Mouse (Mus musculus) CH12.LX (cell line): Measurements from ENCODE around the gene Col25a1. TPM values are rescaled to one million over a fixed set of nuclear protein-coding genes. Genes with fewer than 3 reads are reported as not detected.

ENCODE experiments used
- DNase-seq: peaks from one replicate; pipeline ENCODE4 v3.0.0-alpha.2; 2013; ENCODE audit errors: extremely low read depth
- H3K27ac ChIP-seq: 2 replicates; pipeline ENCODE4 v1.5.1; 2012; ENCODE audit warnings: low read depth, mild to moderate bottlenecking, control low read depth, moderate library complexity; ENCODE audit not compliant: insufficient read depth
- H3K27me3 ChIP-seq: replicated peaks from 2 replicates; pipeline ENCODE3; 2012; ENCODE audit warnings: inconsistent platforms
- H3K36me3 ChIP-seq, 2 experiments: replicated peaks in 1 of 2; 2 replicates each; pipeline versions ENCODE3 to v1.6.1; 2012; ENCODE audit warnings: inconsistent platforms in 1 of 2, low read length in 1 of 2, mild to moderate bottlenecking in 1 of 2, mixed read lengths in 1 of 2, moderate library complexity in 1 of 2; ENCODE audit not compliant: control insufficient read depth in 1 of 2, insufficient read depth in 1 of 2
- H3K4me1 ChIP-seq, 2 experiments: 2 replicates each; pipeline ENCODE4 v1.6.1; 2012; ENCODE audit warnings: inconsistent platforms in 1 of 2, moderate library complexity in 1 of 2; ENCODE audit not compliant: insufficient read depth in 2 of 2, control insufficient read depth in 1 of 2
- H3K4me2 ChIP-seq: 2 replicates; pipeline ENCODE4 v1.6.1; 2012; ENCODE audit warnings: low read depth, mild to moderate bottlenecking, control low read depth; ENCODE audit not compliant: poor library complexity, insufficient read depth, severe bottlenecking
- H3K4me3 ChIP-seq, 3 experiments: fragments of 150-350 bp in 1 of 3; sonication (generic) in 1 of 3; replicated peaks in 1 of 3; 2 replicates each; pipeline versions ENCODE3 to v1.5.1; 2011 to 2012; ENCODE audit warnings: low read depth in 2 of 3, low read length in 2 of 3, mild to moderate bottlenecking in 2 of 3, moderate library complexity in 2 of 3, control low read depth in 1 of 3, improper control_type of control experiment in 1 of 3, inconsistent platforms in 1 of 3, mixed read lengths in 1 of 3; ENCODE audit not compliant: poor library complexity in 1 of 3
- H3K79me2 ChIP-seq: replicated peaks from 2 replicates; pipeline ENCODE4 v1.6.1; 2012; ENCODE audit warnings: mild to moderate bottlenecking, moderate library complexity; ENCODE audit not compliant: control insufficient read depth, poor library complexity, insufficient read depth, severe bottlenecking; ENCODE audit errors: extremely low read depth
- H3K9ac ChIP-seq: 2 replicates; pipeline ENCODE4 v1.6.1; 2012; ENCODE audit warnings: low read depth, mild to moderate bottlenecking, control low read depth, moderate library complexity; ENCODE audit not compliant: insufficient read depth
- H3K9me3 ChIP-seq: replicated peaks from 2 replicates; pipeline ENCODE3; 2012; ENCODE audit warnings: low read length, inconsistent platforms, mixed read lengths
- BHLHE40 ChIP-seq: IDR thresholded peaks from 2 replicates; pipeline ENCODE4 v1.6.1; 2011; ENCODE audit warnings: mild to moderate bottlenecking, low read depth, low read length, improper control_type of control experiment
- CHD1 ChIP-seq: IDR thresholded peaks from 2 replicates; pipeline ENCODE4 v1.6.1; 2012; ENCODE audit warnings: low read depth, low read length, improper control_type of control experiment, inconsistent platforms
- CHD2 ChIP-seq: IDR thresholded peaks from 2 replicates; pipeline ENCODE4 v1.6.1; 2011; ENCODE audit warnings: low read length, improper control_type of control experiment
- CTCF ChIP-seq, 2 experiments: IDR thresholded peaks in 1 of 2; conservative IDR thresholded peaks in 1 of 2; 2 replicates each; pipeline ENCODE4 v1.5.1; 2011 to 2012; ENCODE audit warnings: low read depth in 2 of 2, low read length in 2 of 2, improper control_type of control experiment in 1 of 2, inconsistent platforms in 1 of 2, mild to moderate bottlenecking in 1 of 2, moderate library complexity in 1 of 2
- E2F4 ChIP-seq: IDR thresholded peaks from 2 replicates; pipeline ENCODE4 v1.6.1; 2011; ENCODE audit warnings: low read depth, low read length, improper control_type of control experiment; ENCODE audit not compliant: insufficient replicate concordance
- ELF1 ChIP-seq: IDR thresholded peaks from 2 replicates; pipeline ENCODE4 v1.6.1; 2014; ENCODE audit warnings: low read depth, mild to moderate bottlenecking, inconsistent platforms, low read length, improper control_type of control experiment
- EP300 ChIP-seq: IDR thresholded peaks from 2 replicates; pipeline ENCODE4 v1.6.1; 2011; ENCODE audit warnings: low read length, improper control_type of control experiment
- ETS1 ChIP-seq: conservative IDR thresholded peaks from 2 replicates; pipeline ENCODE4 v1.6.1; 2012; ENCODE audit warnings: low read depth, mild to moderate bottlenecking, inconsistent platforms, low read length, improper control_type of control experiment, moderate library complexity
- IRF4 ChIP-seq: IDR thresholded peaks from 2 replicates; pipeline ENCODE4 v1.6.1; 2014; ENCODE audit warnings: low read depth, mild to moderate bottlenecking, inconsistent platforms, low read length, improper control_type of control experiment
- JUN ChIP-seq: IDR thresholded peaks from 2 replicates; pipeline ENCODE4 v1.6.1; 2011; ENCODE audit warnings: low read depth, mild to moderate bottlenecking, low read length, improper control_type of control experiment, moderate library complexity; ENCODE audit not compliant: insufficient read depth
- JUND ChIP-seq: conservative IDR thresholded peaks from 2 replicates; pipeline ENCODE4 v1.6.1; 2011; ENCODE audit warnings: low read depth, low read length, improper control_type of control experiment
- KAT2A ChIP-seq: IDR thresholded peaks from 2 replicates; pipeline ENCODE4 v1.6.1; 2012; ENCODE audit warnings: low read length, improper control_type of control experiment, inconsistent platforms; ENCODE audit not compliant: insufficient replicate concordance
- MAFK ChIP-seq: IDR thresholded peaks from 2 replicates; pipeline ENCODE4 v1.6.1; 2011; ENCODE audit warnings: low read length, improper control_type of control experiment; ENCODE audit not compliant: insufficient replicate concordance
- MAX ChIP-seq: IDR thresholded peaks from 2 replicates; pipeline ENCODE4 v1.6.1; 2011; ENCODE audit warnings: low read length, improper control_type of control experiment
- MEF2A ChIP-seq: IDR thresholded peaks from 2 replicates; pipeline ENCODE4 v1.6.1; 2014; ENCODE audit warnings: low read depth, mild to moderate bottlenecking, inconsistent platforms, low read length, improper control_type of control experiment, borderline replicate concordance
- MXI1 ChIP-seq: IDR thresholded peaks from 2 replicates; pipeline ENCODE4 v1.6.1; 2011; ENCODE audit warnings: mild to moderate bottlenecking, low read depth, low read length, improper control_type of control experiment
- MYC ChIP-seq: IDR thresholded peaks from 2 replicates; pipeline ENCODE4 v1.6.1; 2011; ENCODE audit warnings: low read depth, mild to moderate bottlenecking, improper control_type of control experiment, low read length
- NELFE ChIP-seq: IDR thresholded peaks from 2 replicates; pipeline ENCODE4 v1.6.1; 2011; ENCODE audit warnings: low read depth, low read length, improper control_type of control experiment
- NRF1 ChIP-seq: IDR thresholded peaks from 2 replicates; pipeline ENCODE4 v1.6.1; 2014; ENCODE audit warnings: low read depth, mild to moderate bottlenecking, inconsistent platforms, low read length, improper control_type of control experiment, moderate library complexity
- RCOR1 ChIP-seq: conservative IDR thresholded peaks from 2 replicates; pipeline ENCODE4 v1.6.1; 2012; ENCODE audit warnings: low read depth, mild to moderate bottlenecking, inconsistent platforms, low read length, improper control_type of control experiment
- SMC3 ChIP-seq: IDR thresholded peaks from 2 replicates; pipeline ENCODE4 v1.6.1; 2011; ENCODE audit warnings: low read depth, low read length, improper control_type of control experiment
- TCF12 ChIP-seq: IDR thresholded peaks from 2 replicates; pipeline ENCODE4 v1.6.1; 2014; ENCODE audit warnings: low read depth, mild to moderate bottlenecking, inconsistent platforms, low read length, improper control_type of control experiment
- USF1 ChIP-seq: IDR thresholded peaks from 2 replicates; pipeline ENCODE4 v1.6.1; 2014; ENCODE audit warnings: low read depth, mild to moderate bottlenecking, inconsistent platforms, low read length, improper control_type of control experiment
- ZKSCAN1 ChIP-seq: IDR thresholded peaks from 2 replicates; pipeline ENCODE4 v1.6.1; 2012; ENCODE audit warnings: low read depth, inconsistent platforms, low read length, improper control_type of control experiment, borderline replicate concordance
- ZMIZ1 ChIP-seq: IDR thresholded peaks from 2 replicates; pipeline ENCODE4 v1.6.1; 2012; ENCODE audit warnings: low read depth, mild to moderate bottlenecking, inconsistent platforms, low read length, improper control_type of control experiment
- ZNF384 ChIP-seq: IDR thresholded peaks from 2 replicates; pipeline ENCODE4 v1.6.1; 2012; ENCODE audit warnings: low read depth, low read length, improper control_type of control experiment, inconsistent platforms
- dilution Hi-C: fragments of 300-500 bp; cut with MboI; formaldehyde crosslinking; loops from 2 replicates; pipeline ENCODE4 v1.14.3; 2020; ENCODE audit warnings: low sequenced_read_pairs; ENCODE audit not compliant: extremely low pct_unique_long_range_greater_than_20kb, extremely low pct_ligation_motif_present
- in situ Hi-C: fragments of 300-500 bp; cut with MboI; formaldehyde crosslinking; loops from 3 replicates; pipeline ENCODE4 v1.14.3; 2019; ENCODE audit warnings: low sequenced_read_pairs, low pct_ligation_motif_present, low pct_unique_long_range_greater_than_20kb, mixed read lengths
- polyA plus RNA-seq: library from polyadenylated mRNA; unstranded; fragments of >175 nt; gene quantifications from 2 replicates; pipeline ENCODE4 v1.2.1, GENCODE M21; 2012; ENCODE audit warnings: low read depth; ENCODE audit not compliant: insufficient read length
- total RNA-seq, 2 experiments: library from RNA; depleted of rRNA; stranded (reverse); fragments of 300-350 nt in 1 of 2; fragments of >200 nt in 1 of 2; gene quantifications; 2 replicates each; pipeline ENCODE4 v1.2.3; 2012 to 2014

Gene Col25a1
- total and polyA plus RNA-seq, 3 experiments: not detected

DNA sequence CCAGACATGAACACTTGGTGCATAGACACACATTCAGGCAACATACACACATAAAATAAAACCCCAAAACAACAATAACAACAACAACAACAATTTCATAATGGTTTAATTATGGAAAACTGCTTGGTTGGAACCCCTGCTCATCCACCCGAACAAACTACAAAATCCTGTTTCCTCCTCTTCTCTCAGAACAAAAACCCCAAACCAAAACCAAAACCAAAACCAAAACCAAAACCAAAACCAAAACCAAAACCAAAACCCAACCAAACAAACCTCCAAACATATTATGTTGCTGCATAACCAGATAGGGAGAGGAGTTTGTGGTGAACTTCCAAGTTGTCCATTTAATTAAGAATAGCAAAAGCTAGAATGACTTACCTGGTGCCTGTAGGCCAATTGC lies 17.9 kb downstream of the Col25a1 start:
- no peak overlapping the region for H3K9ac ChIP-seq
- H3K4me1 ChIP-seq: peaks cover 7 to 37% of the 10 kb centered on the region in 2 experiments
- no peaks in the 10 kb centered on the region for H3K79me2 ChIP-seq
- no peaks in the 10 kb centered on the region for H3K9me3 ChIP-seq
- no peak overlapping the region for H3K27ac ChIP-seq
- no peak overlapping the region for H3K4me3 ChIP-seq
- in situ Hi-C loops: no loop called here
- no peak for TF ChIP-seq KAT2A
- no peak for TF ChIP-seq MAFK
- TF ChIP-seq BHLHE40: 0 out of 2 replicates have a peak, but pooled peaks have one; percentile 29
- TF ChIP-seq SMC3: no peak
- TF ChIP-seq MYC: no peak
- TF ChIP-seq CHD1: no peak
- peak; percentile 62; the same call in 1 of the 2 replicates for TF ChIP-seq IRF4
- no peak for TF ChIP-seq MEF2A
- 0 out of 2 replicates have a peak, but pooled peaks have one; percentile 31 for TF ChIP-seq RCOR1
- TF ChIP-seq CHD2: no peak
- TF ChIP-seq ZKSCAN1: no peak
- TF ChIP-seq MXI1: no peak
- no peak for TF ChIP-seq JUND
- no peak; the same call in 1 of the 2 replicates for TF ChIP-seq ZNF384
- TF ChIP-seq E2F4: no peak
- peak; percentile 67; the same call in 1 of the 2 replicates for TF ChIP-seq EP300
- no peak for TF ChIP-seq CTCF (conservative IDR thresholded peaks at IDR 0.05 in 1 of 2, IDR thresholded peaks at IDR 0.05 in 1 of 2; ENCODE audit: low read depth in 2 of 2, low read length in 2 of 2)
- TF ChIP-seq MAX: no peak
- TF ChIP-seq JUN: no peak
- no peak for TF ChIP-seq NELFE
- 0 out of 2 replicates have a peak, but pooled peaks have one; percentile 23 for TF ChIP-seq TCF12
- peak; percentile 86 for TF ChIP-seq ETS1
- no peak overlapping the region for H3K4me2 ChIP-seq
- DNase-seq: peak; percentile 19
- H3K36me3 ChIP-seq: no peaks in the 10 kb centered on the region
- no peaks in the 10 kb centered on the region for H3K27me3 ChIP-seq
- dilution Hi-C loops: no loop called here

DNA sequence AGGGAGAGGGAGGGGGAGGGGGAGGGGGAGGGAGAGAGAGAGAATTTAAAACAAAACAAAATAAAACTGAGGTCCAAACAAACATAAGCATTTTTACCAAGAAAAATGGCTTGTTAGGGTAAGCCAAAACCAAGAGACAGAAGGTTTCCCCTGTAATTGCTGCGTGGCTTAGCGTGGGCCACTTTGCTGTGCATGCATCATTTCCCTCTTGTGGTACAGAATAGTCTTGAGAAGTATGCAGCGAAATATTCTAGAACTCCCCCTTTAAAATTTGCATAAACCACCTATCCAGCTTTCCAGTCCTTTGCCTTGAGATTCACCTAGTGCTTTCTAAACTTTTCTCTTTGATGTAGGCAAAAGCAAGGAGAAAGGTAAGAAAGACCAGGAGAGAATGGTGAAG lies 21.8 kb downstream of the Col25a1 start:
- Histone ChIP-seq H3K79me2 (no peaks in the 10 kb centered on the region), H3K4me1 (peaks cover 7 to 24% of the 10 kb centered on the region in 2 experiments), H3K27me3 (no peaks in the 10 kb centered on the region), H3K9ac (no peak overlapping the region), H3K4me3 (no peak overlapping the region), H3K9me3 (no peaks in the 10 kb centered on the region), H3K4me2 (no peak overlapping the region), H3K36me3 (no peaks in the 10 kb centered on the region), H3K27ac (no peak overlapping the region)
- peak; percentile 27 for DNase-seq
- dilution Hi-C loops (no loop called here), in situ Hi-C loops (no loop called here)
- TF ChIP-seq ZMIZ1: no peak
- no peak for TF ChIP-seq CHD2
- TF ChIP-seq MAX: no peak
- TF ChIP-seq NELFE: no peak
- TF ChIP-seq SMC3: no peak
- no peak for TF ChIP-seq ELF1
- TF ChIP-seq JUN: no peak
- TF ChIP-seq CTCF (conservative IDR thresholded peaks at IDR 0.05 in 1 of 2, IDR thresholded peaks at IDR 0.05 in 1 of 2; ENCODE audit: low read depth in 2 of 2, low read length in 2 of 2): no peak
- TF ChIP-seq E2F4: no peak
- no peak for TF ChIP-seq CHD1
- no peak for TF ChIP-seq EP300
- TF ChIP-seq USF1: no peak
- no peak for TF ChIP-seq JUND
- no peak for TF ChIP-seq NRF1
- TF ChIP-seq RCOR1: no peak
- TF ChIP-seq ZKSCAN1: no peak
- no peak for TF ChIP-seq MEF2A
- TF ChIP-seq, all 38 proteins: peak for 0
